In the genomic region with DNA sequence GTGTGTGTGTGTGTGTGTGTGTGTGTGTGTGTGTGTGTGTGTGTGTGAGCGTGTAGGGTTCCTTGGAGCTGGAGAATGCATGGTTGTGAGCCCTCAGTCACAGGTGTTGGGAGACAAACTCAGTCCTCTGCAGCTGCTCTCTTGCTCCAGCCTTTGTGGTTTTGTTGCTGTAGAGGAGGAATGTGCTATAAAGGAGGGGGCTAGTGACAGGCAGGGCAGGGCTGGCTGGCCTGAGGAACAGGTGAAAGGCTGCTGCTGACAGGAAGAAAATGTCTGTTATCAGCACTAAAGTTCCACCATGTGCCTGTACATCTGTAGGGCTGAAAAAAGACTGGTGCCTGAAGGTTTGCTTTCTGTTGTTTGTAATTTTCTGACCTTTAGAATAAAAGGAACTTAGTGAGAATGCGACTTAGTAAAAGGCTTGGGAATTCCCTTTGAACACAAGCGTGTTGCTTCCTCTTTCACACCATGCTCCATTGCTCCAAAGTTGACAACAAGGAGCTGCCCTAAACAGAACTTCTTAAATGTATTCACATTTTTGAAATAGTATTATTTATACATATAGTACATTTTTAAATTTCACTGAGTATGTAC, we compare ENCODE assay signal across 14 mouse cellular contexts. TPM values are rescaled to one million over a fixed set of nuclear protein-coding genes. Genes with fewer than 3 reads are reported as not detected.
DNase-seq lines count a peak whose midpoint lies in the region; ATAC-seq and TF ChIP-seq lines count a peak whose summit lies in the region.
"Had no signal": no experiment of that assay in that cellular context is flagged by ENCODE, and none has a peak within 500 bp of the region (broad histone marks: within the 10 kb centered on the region; RNA-seq: fewer than 3 reads in every experiment).

No protein-coding gene starts in this region.

- no peak overlapping the region for H3K4me3 ChIP-seq in heart, embryonic 15.5 days
- H3K4me3 ChIP-seq in liver, embryonic 14.5 days (ENCODE audit: insufficient read depth in 1 of 2, low read depth in 2 of 2, low read length in 2 of 2), result no peak overlapping the region
- H3K4me3 ChIP-seq in forebrain, embryonic 16.5 days (replicated peaks; ENCODE audit: low read length), result no peak overlapping the region
- H3K4me3 ChIP-seq: forebrain, embryonic 10.5 days; megakaryocyte, embryonic 14.5 days had no signal

- 36% methylated on average over 3 of the region's 3 CpGs for WGBS in heart, embryonic 15.5 days
- WGBS in liver, embryonic 14.5 days (ENCODE audit: insufficient replicate concordance), result 32% methylated on average over 3 of the region's 3 CpGs
- WGBS in forebrain, embryonic 16.5 days, result 84% methylated on average over 3 of the region's 3 CpGs

- H3K9me3 ChIP-seq in heart, embryonic 15.5 days (replicated peaks), result no peaks in the 10 kb centered on the region
- H3K9me3 ChIP-seq in liver, embryonic 14.5 days (ENCODE audit: control insufficient read depth, low read length), result no peaks in the 10 kb centered on the region
- H3K9me3 ChIP-seq in forebrain, embryonic 16.5 days (ENCODE audit: control insufficient read depth, low read length), result no peaks in the 10 kb centered on the region
- H3K9me3 ChIP-seq: forebrain, embryonic 10.5 days; megakaryocyte, embryonic 14.5 days had no signal

- H3K9ac ChIP-seq in heart, embryonic 15.5 days, result no peak overlapping the region
- no peak overlapping the region for H3K9ac ChIP-seq in liver, embryonic 14.5 days (replicated peaks)
- H3K9ac ChIP-seq in forebrain, embryonic 16.5 days (replicated peaks; ENCODE audit: low read depth, low read length), result no peak overlapping the region

- no peak for TF ChIP-seq EP300 in liver, embryonic 14.5 days (IDR thresholded peaks at IDR 0.05; ENCODE audit: low read depth)

- H3K27ac ChIP-seq in heart, embryonic 15.5 days, result no peak overlapping the region
- H3K27ac ChIP-seq in liver, embryonic 14.5 days, result no peak overlapping the region
- H3K27ac ChIP-seq in forebrain, embryonic 16.5 days (ENCODE audit: low read length), result no peak overlapping the region
- H3K27ac ChIP-seq: forebrain, embryonic 10.5 days had no signal

- peaks cover 38% of the 10 kb centered on the region for H3K36me3 ChIP-seq in heart, embryonic 15.5 days
- H3K36me3 ChIP-seq in liver, embryonic 14.5 days (replicated peaks; ENCODE audit: control insufficient read depth, insufficient read depth, low read depth), result peaks cover 7% of the 10 kb centered on the region
- peaks cover 24% of the 10 kb centered on the region for H3K36me3 ChIP-seq in forebrain, embryonic 16.5 days (ENCODE audit: control insufficient read depth, insufficient read depth)

- no peak overlapping the region for H3K4me2 ChIP-seq in heart, embryonic 15.5 days
- no peak overlapping the region for H3K4me2 ChIP-seq in liver, embryonic 14.5 days (ENCODE audit: low read depth)
- H3K4me2 ChIP-seq in forebrain, embryonic 16.5 days (ENCODE audit: low read length), result no peak overlapping the region

- H3K4me1 ChIP-seq in heart, embryonic 15.5 days (replicated peaks), result peaks cover 7% of the 10 kb centered on the region; the same call in 1 of the 2 replicates
- H3K4me1 ChIP-seq in liver, embryonic 14.5 days (replicated peaks; ENCODE audit: control insufficient read depth in 2 of 2, insufficient read depth in 2 of 2, low read length in 1 of 2), result peaks cover 0 to 16% of the 10 kb centered on the region in 2 experiments; a peak in 2 of 4 replicates
- H3K4me1 ChIP-seq in forebrain, embryonic 16.5 days (replicated peaks; ENCODE audit: control insufficient read depth, insufficient read depth, low read length), result no peaks in the 10 kb centered on the region
- H3K4me1 ChIP-seq: forebrain, embryonic 10.5 days had no signal

- peak; percentile 62; the same call in 1 of the 2 replicates for ATAC-seq in heart, embryonic 15.5 days (replicated peaks; ENCODE audit: insufficient number of reproducible peaks, insufficient read depth, low FRiP score, low read depth)
- ATAC-seq in liver, embryonic 14.5 days (ENCODE audit: insufficient read depth), result peak; percentile 58; the same call in 1 of the 2 replicates
- ATAC-seq in forebrain, embryonic 16.5 days, result no peak

- no peaks in the 10 kb centered on the region for H3K27me3 ChIP-seq in heart, embryonic 15.5 days
- no peaks in the 10 kb centered on the region for H3K27me3 ChIP-seq in liver, embryonic 14.5 days (ENCODE audit: control insufficient read depth, insufficient read depth, low read length)
- H3K27me3 ChIP-seq in forebrain, embryonic 16.5 days (replicated peaks; ENCODE audit: control insufficient read depth, insufficient read depth, low read length), result no peaks in the 10 kb centered on the region
- H3K27me3 ChIP-seq: megakaryocyte, embryonic 14.5 days had no signal

- TF ChIP-seq CTCF in liver, embryonic 14.5 days (IDR thresholded peaks at IDR 0.05; ENCODE audit: low read depth), result no peak

- DNase-seq in heart, postnatal 4 days, result no peak
- DNase-seq in MEL-GATA-1-ER (ENCODE audit: extremely low read depth, low read depth), result peak; percentile 32
- DNase-seq in liver, embryonic 14.5 days (ENCODE audit: low read depth in 3 of 3, low spot score in 3 of 3), result no peak
- DNase-seq in thymus, postnatal 0 days (ENCODE audit: low spot score), result peak; percentile 81
- no peak for DNase-seq in right cerebral cortex, postnatal 25 days
- DNase-seq in kidney, postnatal 14 days, result no peak
- DNase-seq: adrenal gland, adult 2 months; cerebellum, postnatal 10 days; kidney, adult 8-10 months had no signal

RNA-seq across cellular contexts. Expression of gene D6Ertd527e, which starts 29.4 kb away (rescaled TPM):
- 0.09 and 0.13 TPM in 2 replicates for polyA plus RNA-seq in heart, embryonic 15.5 days (2015; fragmentation: Nextera tagmentation; extraction: Ambion mirVana)
- total RNA-seq in heart, postnatal 4 days (2021), result not detected
- polyA plus RNA-seq in liver, embryonic 14.5 days (2012; rRNA removed), result 0.01 and 0.10 TPM in 2 replicates
- polyA plus RNA-seq in liver, embryonic 14.5 days (2014; fragmentation: Nextera tagmentation; extraction: Ambion mirVana), result not detected in 2 replicates
- 0.18 and 0.25 TPM in 2 replicates for polyA plus RNA-seq in thymus, postnatal 0 days (2015; fragmentation: Nextera tagmentation; extraction: Ambion mirVana)
- polyA plus RNA-seq in forebrain, embryonic 16.5 days (2015; fragmentation: Nextera tagmentation; extraction: Ambion mirVana), result 0.33 TPM in 1 of 2 replicates, not detected in the other
- total RNA-seq: adrenal gland, adult 2 months; left cerebral cortex, postnatal 10 days had no signal

RNA-seq across cellular contexts. Expression of gene Gfpt1, which starts 32.5 kb away (rescaled TPM):
- 8.6 and 9.7 TPM in 2 replicates for polyA plus RNA-seq in heart, embryonic 15.5 days (2015; fragmentation: Nextera tagmentation; extraction: Ambion mirVana)
- total RNA-seq in heart, postnatal 4 days (2021), result 10 to 100 TPM; 21.6 to 22.9 TPM
- 3.6 and 5.2 TPM in 2 replicates for polyA plus RNA-seq in liver, embryonic 14.5 days (2012; rRNA removed)
- polyA plus RNA-seq in liver, embryonic 14.5 days (2014; fragmentation: Nextera tagmentation; extraction: Ambion mirVana), result 5.5 and 5.9 TPM in 2 replicates
- polyA plus RNA-seq in thymus, postnatal 0 days (2015; fragmentation: Nextera tagmentation; extraction: Ambion mirVana), result 10.8 and 11.3 TPM in 2 replicates
- 22.6 and 25.1 TPM in 2 replicates for polyA plus RNA-seq in forebrain, embryonic 16.5 days (2015; fragmentation: Nextera tagmentation; extraction: Ambion mirVana)

Comparison
In these comparisons a context has a peak if more than half of its experiments do, and no peak if none do; other contexts are left out.
1. DNase-seq: peak in MEL-GATA-1-ER (single experiment) and thymus, postnatal 0 days (single experiment); none in heart, postnatal 4 days (single experiment), liver, embryonic 14.5 days (0 of 3), right cerebral cortex, postnatal 25 days (single experiment) and kidney, postnatal 14 days (single experiment).